ENCODE assay signal across 8 mouse cellular contexts in the genomic region with DNA sequence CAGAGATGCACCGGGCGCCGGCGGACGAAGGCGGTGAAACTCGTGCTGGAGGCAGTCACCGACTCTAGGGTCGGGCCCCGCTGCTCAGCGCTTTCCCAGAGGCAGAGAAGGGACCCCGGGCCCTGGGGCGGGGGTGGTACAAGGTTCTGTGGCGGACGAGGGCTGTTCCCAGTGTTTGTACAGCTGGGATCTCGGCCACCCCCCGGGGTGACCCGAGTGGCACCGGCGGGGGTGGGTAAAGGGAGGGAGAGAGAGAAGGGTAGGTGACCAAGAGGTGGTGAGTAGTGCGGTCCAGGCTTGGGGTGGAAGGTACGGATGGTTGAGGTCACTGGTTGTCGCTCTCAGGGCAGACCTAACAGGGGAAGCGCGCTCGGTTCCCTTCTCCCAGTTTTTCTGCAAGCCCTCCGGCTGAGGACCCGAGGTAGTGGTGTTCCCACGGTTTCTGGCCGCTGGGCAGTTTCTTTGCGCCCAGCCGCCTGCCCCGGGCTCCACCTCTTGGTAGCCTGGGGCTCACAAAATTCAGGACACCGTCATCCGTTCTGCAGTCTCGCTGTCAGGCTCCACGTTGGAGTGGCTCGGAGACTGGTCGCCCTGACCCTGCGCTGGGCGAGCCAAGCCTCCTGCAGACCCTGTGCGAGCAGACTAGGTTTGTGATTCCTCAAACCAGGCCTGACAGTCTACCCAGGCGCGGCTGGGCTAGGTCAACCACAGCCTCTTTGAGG.
A peak's percentile ranks its signal among the peaks of the same experiment; 100 is the strongest.
DNase-seq lines count a peak whose midpoint lies in the region; ATAC-seq and TF ChIP-seq lines count a peak whose summit lies in the region.

No protein-coding gene starts in this region.

- no peaks in the 10 kb centered on the region for H3K36me3 ChIP-seq in intestine, embryonic 16.5 days (ENCODE audit: control insufficient read depth, insufficient read depth, low read length)
- H3K36me3 ChIP-seq in neural tube, embryonic 11.5 days (ENCODE audit: control insufficient read depth, insufficient read depth, low read length), result no peaks in the 10 kb centered on the region

- H3K27ac ChIP-seq in left cerebral cortex, adult 2 months, result no peak overlapping the region
- H3K27ac ChIP-seq in embryonic fibroblast, embryonic 13.5 days (ENCODE audit: insufficient read depth, low read length), result no peak overlapping the region
- no peak overlapping the region for H3K27ac ChIP-seq in intestine, embryonic 16.5 days (ENCODE audit: low read length)
- H3K27ac ChIP-seq in neural tube, embryonic 11.5 days (ENCODE audit: low read depth, low read length), result no peak overlapping the region

- ATAC-seq in intestine, embryonic 16.5 days, result peak; percentile 55
- peak; percentile 53; the same call in 1 of the 2 replicates for ATAC-seq in neural tube, embryonic 11.5 days (ENCODE audit: insufficient read depth, low FRiP score, low TSS enrichment)

- TF ChIP-seq CTCF in left cerebral cortex, adult 2 months (IDR thresholded peaks at IDR 0.05), result no peak
- no peak for TF ChIP-seq CTCF in embryonic fibroblast, embryonic 13.5 days (IDR thresholded peaks at IDR 0.05; ENCODE audit: borderline replicate concordance, insufficient read depth, low read length)

- 7% methylated on average over 44 of the region's 44 CpGs for WGBS in intestine, embryonic 16.5 days
- under 1% methylated on average over 44 of the region's 44 CpGs for WGBS in neural tube, embryonic 11.5 days

- peak overlapping the region; percentile 93 for H3K4me2 ChIP-seq in intestine, embryonic 16.5 days (ENCODE audit: low read depth, low read length)
- peak overlapping the region; percentile 99 for H3K4me2 ChIP-seq in neural tube, embryonic 11.5 days (ENCODE audit: low read depth)

- H3K27me3 ChIP-seq in intestine, embryonic 16.5 days (replicated peaks; ENCODE audit: control insufficient read depth, insufficient read depth, low read length), result peaks cover 53% of the 10 kb centered on the region
- peaks cover 36% of the 10 kb centered on the region for H3K27me3 ChIP-seq in neural tube, embryonic 11.5 days (ENCODE audit: control insufficient read depth, insufficient read depth, low read length)

- peak overlapping the region; percentile 61 for H3K9ac ChIP-seq in intestine, embryonic 16.5 days (ENCODE audit: low read depth, low read length)
- peak overlapping the region; percentile 54 for H3K9ac ChIP-seq in neural tube, embryonic 11.5 days (ENCODE audit: low read length)

- peak overlapping the region; percentile 28 for H3K4me3 ChIP-seq in left cerebral cortex, adult 2 months
- H3K4me3 ChIP-seq in embryonic fibroblast, embryonic 13.5 days (ENCODE audit: insufficient read depth, low read length), result peak overlapping the region; percentile 25
- H3K4me3 ChIP-seq in intestine, embryonic 16.5 days (ENCODE audit: low read length), result peak overlapping the region; percentile 48
- peak overlapping the region; percentile 49 for H3K4me3 ChIP-seq in neural tube, embryonic 11.5 days (ENCODE audit: low read depth, low read length)

- DNase-seq in left cerebral cortex, adult 2 months (ENCODE audit: extremely low spot score in 1 of 2, low spot score in 2 of 2), result peak in 1 of 2 experiments; percentile 11
- DNase-seq in left cerebral cortex, postnatal 25 days (ENCODE audit: low spot score in 2 of 2), result no peak
- peak; percentile 61 for DNase-seq in neural tube, embryonic 11.5 days (ENCODE audit: low spot score)
- no peak for DNase-seq in left cerebral cortex, postnatal 36 days (ENCODE audit: low spot score in 2 of 2)
- DNase-seq in urinary bladder, postnatal 36 days (ENCODE audit: low spot score in 2 of 2), result no peak
- DNase-seq in right cerebral cortex, postnatal 10 days (ENCODE audit: low spot score in 2 of 2), result no peak

- intact Hi-C loops in left cerebral cortex, adult 2 months (cut with DNase I), result no loop called here
- intact Hi-C loops in left cerebral cortex, postnatal 25 days (cut with DNase I), result no loop called here
- intact Hi-C loops in left cerebral cortex, postnatal 36 days (cut with DNase I), result no loop called here

- no peak for TF ChIP-seq POLR2A in embryonic fibroblast, embryonic 13.5 days (IDR thresholded peaks at IDR 0.05; ENCODE audit: low read depth, low read length)

- H3K4me1 ChIP-seq in embryonic fibroblast, embryonic 13.5 days (ENCODE audit: control insufficient read depth, insufficient read depth, low read length), result no peaks in the 10 kb centered on the region
- H3K4me1 ChIP-seq in intestine, embryonic 16.5 days (ENCODE audit: control insufficient read depth, insufficient read depth, low read length), result peaks cover 18% of the 10 kb centered on the region
- peaks cover 22% of the 10 kb centered on the region for H3K4me1 ChIP-seq in neural tube, embryonic 11.5 days (ENCODE audit: control insufficient read depth, insufficient read depth, low read length)

- no peaks in the 10 kb centered on the region for H3K9me3 ChIP-seq in intestine, embryonic 16.5 days (ENCODE audit: control insufficient read depth, low read length)
- no peaks in the 10 kb centered on the region for H3K9me3 ChIP-seq in neural tube, embryonic 11.5 days (ENCODE audit: control insufficient read depth, low read length)
